Mouse (Mus musculus): ENCODE results near the gene Gm12258.

Gm12258 gene

GRCm38 (mm10) chr11:58903511-58904409 lies 56.8 kb downstream of the Gm12258 start, which contains the start of gene Zfp39:
Zfp39 (minus strand) TSS chr11:58904225.
- DNase-seq, result peak; percentile 99

- no peak for DNase-seq
These were observed 57.4 kb downstream of the Gm12258 start for GRCm38 (mm10) chr11:58904410-58904718.

- peak; percentile 23 to 27 for DNase-seq
These were observed 57.9 kb downstream of the Gm12258 start for GRCm38 (mm10) chr11:58904838-58905237.
